Mouse (Mus musculus) kidney, embryonic 15.5 days (tissue): ENCODE results near the gene Rbm18. TPM values are rescaled to one million over a fixed set of nuclear protein-coding genes. Genes with fewer than 3 reads are reported as not detected.

Source experiments
- ATAC-seq: fragments of 200-750 bp; cut with Nextera tagmentation; replicated peaks from 2 replicates; pipeline ENCODE4 v1.8.0; 2017; ENCODE audit warnings: moderate TSS enrichment; ENCODE audit not compliant: low FRiP score
- H3K27ac ChIP-seq: fragments of 300-500 bp; sonication (generic); 2 replicates; pipeline ENCODE4 v1.5.1; 2015; ENCODE audit warnings: mild to moderate bottlenecking, inconsistent platforms
- H3K27me3 ChIP-seq: fragments of 300-500 bp; sonication (generic); 2 replicates; pipeline ENCODE4 v1.6.1; 2015; ENCODE audit warnings: inconsistent platforms
- H3K36me3 ChIP-seq: fragments of 300-500 bp; sonication (generic); 2 replicates; pipeline ENCODE4 v1.6.1; 2015; ENCODE audit warnings: inconsistent platforms
- H3K4me1 ChIP-seq: fragments of 300-500 bp; sonication (generic); 2 replicates; pipeline ENCODE4 v1.6.1; 2015; ENCODE audit warnings: inconsistent platforms
- H3K4me2 ChIP-seq: fragments of 300-500 bp; sonication (generic); 2 replicates; pipeline ENCODE4 v1.6.1; 2015; ENCODE audit warnings: moderate library complexity, mild to moderate bottlenecking, inconsistent platforms
- H3K4me3 ChIP-seq: fragments of 300-500 bp; sonication (generic); replicated peaks from 2 replicates; pipeline ENCODE4 v1.5.1; 2015; ENCODE audit warnings: mild to moderate bottlenecking, inconsistent platforms
- H3K9ac ChIP-seq: fragments of 300-500 bp; sonication (generic); 2 replicates; pipeline ENCODE4 v1.6.1; 2015; ENCODE audit warnings: mild to moderate bottlenecking, inconsistent platforms
- H3K9me3 ChIP-seq: fragments of 300-500 bp; sonication (generic); replicated peaks from 2 replicates; pipeline ENCODE4 v1.6.1; 2016; ENCODE audit warnings: inconsistent platforms
- WGBS: fragments of 180-500 bp; shearing (Covaris S2); methylation state at CpG from one replicate; pipeline ENCODE4 v1.1.7; 2015; ENCODE audit warnings: mixed read lengths; 5-methylcytosine and 5-hydroxymethylcytosine counted together
- polyA plus RNA-seq: library from polyadenylated mRNA; unstranded; fragments of >200 nt; fragmentation: Nextera tagmentation; extraction: Ambion mirVana; gene quantifications from 2 replicates; pipeline ENCODE4 v1.2.1, GENCODE M21; 2015

The Rbm18 gene
- polyA plus RNA-seq, 1 experiment from 2014 or later, result 71.1 TPM

DNA sequence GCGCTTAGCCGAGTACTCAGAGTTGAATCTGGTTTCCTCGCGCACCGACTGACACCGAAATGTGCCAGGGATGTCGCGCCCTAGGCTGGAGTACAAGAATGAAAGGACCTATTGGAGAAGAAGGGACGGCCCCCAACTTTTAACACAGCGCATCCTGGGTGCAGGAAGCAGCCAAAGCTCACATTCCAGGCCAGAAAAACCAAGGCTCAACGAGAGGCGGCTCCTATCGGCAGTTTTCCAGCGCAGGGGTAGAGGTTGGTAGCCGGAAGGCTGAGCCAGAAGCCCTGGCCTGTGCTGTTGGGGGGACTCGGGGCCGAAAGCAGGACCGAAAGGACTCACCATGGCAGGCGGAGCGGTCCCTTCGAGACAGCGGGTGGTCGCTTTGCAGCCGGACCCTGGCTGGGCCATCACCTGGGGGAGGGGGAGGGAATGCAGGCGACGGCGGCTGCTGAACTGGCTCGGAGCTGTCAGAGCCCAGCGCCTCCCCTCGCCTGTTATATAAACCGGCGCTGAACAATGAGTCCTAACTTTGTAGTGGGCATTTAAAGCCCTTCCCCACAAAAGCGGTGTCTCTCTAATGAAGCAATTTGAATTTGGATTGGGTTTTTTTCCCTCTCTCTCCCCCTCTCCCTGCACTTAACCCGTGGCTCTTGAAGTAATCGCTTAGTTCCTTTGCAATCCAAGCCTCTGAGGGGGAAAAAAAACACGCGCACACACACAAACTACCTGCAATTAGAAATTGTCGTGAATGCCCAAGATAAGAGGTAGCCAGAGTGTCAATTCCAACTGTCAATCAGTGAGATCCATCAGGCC is 32.8 kb downstream of the Rbm18 start:
- Histone ChIP-seq H3K36me3 (no peaks in the 10 kb centered on the region), H3K4me1 (peaks cover 45% of the 10 kb centered on the region), H3K27me3 (peaks cover 99% of the 10 kb centered on the region), H3K4me2 (peak overlapping the region; percentile 90), H3K27ac (no peak overlapping the region), H3K4me3 (peak overlapping the region; percentile 53), H3K9me3 (no peaks in the 10 kb centered on the region), H3K9ac (0 out of 2 replicates have a peak overlapping the region, but pooled peaks have one; percentile 17)
- ATAC-seq, result no peak
- under 1% methylated on average over 38 of the region's 38 CpGs for WGBS

DNA sequence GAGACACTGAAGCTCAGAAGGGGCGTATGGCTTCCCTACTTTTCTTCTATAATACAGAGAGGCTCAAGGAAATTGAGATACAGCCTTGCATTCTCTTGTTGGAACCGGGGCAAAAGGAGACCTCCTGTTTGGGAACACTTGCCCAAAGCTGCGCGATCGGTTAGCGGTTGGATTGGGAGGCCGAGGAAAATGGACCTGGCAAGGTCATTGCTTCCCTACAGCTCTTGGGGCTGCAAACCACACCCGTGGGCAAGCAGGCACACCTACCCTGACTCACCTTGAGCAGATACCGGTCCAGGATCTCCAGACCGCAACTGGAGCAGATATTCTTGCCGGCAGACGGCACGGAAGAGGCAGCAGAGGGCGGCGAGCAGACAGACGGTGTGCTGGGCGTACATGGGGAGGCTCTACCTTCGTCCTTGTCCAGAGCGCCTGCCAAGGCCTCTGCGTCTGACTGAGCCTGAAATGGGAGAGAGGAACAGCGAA is 33.5 kb downstream of the Rbm18 start:
- H3K9me3 ChIP-seq, result no peaks in the 10 kb centered on the region
- no peaks in the 10 kb centered on the region for H3K36me3 ChIP-seq
- no peak overlapping the region for H3K9ac ChIP-seq
- H3K4me2 ChIP-seq, result peak overlapping the region; percentile 90
- no peak overlapping the region for H3K27ac ChIP-seq
- 3% methylated on average over 21 of the region's 21 CpGs for WGBS
- peaks cover 45% of the 10 kb centered on the region for H3K4me1 ChIP-seq
- H3K4me3 ChIP-seq, result peak overlapping the region; percentile 53
- H3K27me3 ChIP-seq, result peaks cover 100% of the 10 kb centered on the region
- no peak for ATAC-seq

GRCm38 (mm10) chr2:36102559-36102946 is 34.0 kb downstream of the Rbm18 start:
- Histone ChIP-seq H3K9me3 (no peaks in the 10 kb centered on the region), H3K36me3 (no peaks in the 10 kb centered on the region), H3K27ac (no peak overlapping the region), H3K9ac (no peak overlapping the region), H3K27me3 (peaks cover 100% of the 10 kb centered on the region), H3K4me3 (peak overlapping the region; percentile 53), H3K4me1 (peaks cover 47% of the 10 kb centered on the region), H3K4me2 (peak overlapping the region; percentile 90)
- 2% methylated on average over 21 of the region's 21 CpGs for WGBS
- 0 out of 2 replicates have a peak, but pooled peaks have one; percentile 31 for ATAC-seq

DNA sequence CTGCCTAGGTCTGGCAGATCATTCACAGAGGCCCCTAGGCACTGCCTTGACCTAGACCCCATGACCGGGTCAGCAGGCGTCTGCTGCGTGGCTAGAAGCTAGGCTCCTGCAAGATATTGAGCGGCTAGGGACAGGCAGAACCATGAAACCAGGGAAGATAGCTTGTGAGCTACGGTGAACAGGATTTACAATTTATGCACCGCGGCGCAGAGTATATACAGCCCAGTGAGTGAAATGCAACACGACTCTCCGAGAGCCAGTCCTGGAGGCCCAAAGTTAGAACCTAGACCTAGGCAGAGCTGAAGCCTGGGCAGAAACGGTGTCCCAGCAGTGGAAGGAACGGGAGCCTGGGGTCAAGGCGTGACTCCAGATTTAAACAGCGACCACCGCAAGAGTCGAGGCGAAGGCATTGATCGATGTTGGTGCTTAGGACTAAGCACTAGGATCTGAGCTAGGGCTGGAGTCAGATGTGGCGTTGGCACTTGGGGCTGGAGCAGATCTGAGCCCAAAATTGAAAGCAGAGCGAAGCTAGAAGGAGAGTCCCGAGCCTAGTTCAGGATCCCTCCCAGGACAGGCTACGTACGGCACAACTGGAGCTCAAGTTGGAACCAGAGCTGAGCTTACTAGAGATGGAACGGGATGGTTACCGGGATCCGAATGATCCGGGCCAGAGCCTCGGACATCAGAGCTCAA is 34.6 kb downstream of the Rbm18 start:
- H3K4me1 ChIP-seq, result peaks cover 50% of the 10 kb centered on the region
- H3K36me3 ChIP-seq, result no peaks in the 10 kb centered on the region
- H3K9ac ChIP-seq, result no peak overlapping the region
- no peak overlapping the region for H3K27ac ChIP-seq
- peak overlapping the region; percentile 90 for H3K4me2 ChIP-seq
- H3K27me3 ChIP-seq, result peaks cover 100% of the 10 kb centered on the region
- 4% methylated on average over 28 of the region's 28 CpGs for WGBS
- H3K9me3 ChIP-seq, result no peaks in the 10 kb centered on the region
- ATAC-seq, result no peak
- H3K4me3 ChIP-seq, result peak overlapping the region; percentile 53

- H3K9ac ChIP-seq, result no peak overlapping the region
- H3K36me3 ChIP-seq, result no peaks in the 10 kb centered on the region
- peaks cover 40% of the 10 kb centered on the region for H3K4me1 ChIP-seq
- 17% methylated on average over 6 of the region's 6 CpGs for WGBS
- H3K4me2 ChIP-seq, result no peak overlapping the region
- H3K9me3 ChIP-seq, result no peaks in the 10 kb centered on the region
- no peak for ATAC-seq
- peaks cover 100% of the 10 kb centered on the region for H3K27me3 ChIP-seq
- H3K27ac ChIP-seq, result no peak overlapping the region
- no peak overlapping the region for H3K4me3 ChIP-seq
Observed at GRCm38 (mm10) chr2:36099739-36100138, 36.8 kb downstream of the Rbm18 start.

GRCm38 (mm10) chr2:36098021-36098420 is 38.6 kb downstream of the Rbm18 start:
- 16% methylated on average over 5 of the region's 5 CpGs for WGBS
- Histone ChIP-seq H3K27ac (no peak overlapping the region), H3K4me2 (no peak overlapping the region), H3K27me3 (peaks cover 100% of the 10 kb centered on the region), H3K36me3 (no peaks in the 10 kb centered on the region), H3K4me1 (peaks cover 38% of the 10 kb centered on the region), H3K4me3 (no peak overlapping the region), H3K9me3 (no peaks in the 10 kb centered on the region), H3K9ac (no peak overlapping the region)
- ATAC-seq, result no peak

GRCm38 (mm10) chr2:36097129-36097815 is 39.3 kb downstream of the Rbm18 start:
- H3K4me3 ChIP-seq, result no peak overlapping the region
- H3K4me2 ChIP-seq, result no peak overlapping the region
- ATAC-seq, result no peak
- H3K36me3 ChIP-seq, result no peaks in the 10 kb centered on the region
- H3K9me3 ChIP-seq, result no peaks in the 10 kb centered on the region
- no peak overlapping the region for H3K27ac ChIP-seq
- WGBS, result 8% methylated on average over 18 of the region's 18 CpGs
- peaks cover 100% of the 10 kb centered on the region for H3K27me3 ChIP-seq
- H3K4me1 ChIP-seq, result peaks cover 35% of the 10 kb centered on the region
- no peak overlapping the region for H3K9ac ChIP-seq

DNA sequence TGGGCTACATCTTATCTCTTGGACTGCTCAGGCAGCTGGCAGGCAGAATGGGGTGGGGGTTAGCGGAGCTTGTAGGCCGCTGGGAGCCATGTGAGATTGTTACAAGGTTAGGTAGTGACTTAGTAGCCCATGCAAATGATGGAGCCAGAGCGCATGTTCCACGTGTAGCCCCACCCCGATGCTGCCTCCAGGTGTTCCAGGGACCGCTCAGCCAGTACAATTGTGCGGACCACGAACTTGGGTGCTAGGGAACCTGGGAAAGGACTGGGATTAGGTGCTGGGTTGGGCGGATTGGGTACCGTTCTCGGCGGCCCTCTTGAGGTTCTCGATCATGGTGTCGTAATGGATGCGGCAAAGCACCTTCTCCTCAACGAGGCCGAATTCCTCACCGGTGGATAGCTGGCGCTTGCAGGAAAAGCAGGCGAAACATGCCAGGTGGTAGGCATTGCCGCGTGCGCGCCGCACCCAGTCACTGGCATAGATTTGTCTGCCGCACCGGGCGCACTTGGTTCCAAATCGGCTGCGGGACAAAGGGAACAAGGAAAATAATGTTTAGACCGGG is 42.6 kb downstream of the Rbm18 start:
- no peak for ATAC-seq
- Histone ChIP-seq H3K4me2 (peak overlapping the region; percentile 39), H3K4me3 (peak overlapping the region; percentile 17), H3K36me3 (no peaks in the 10 kb centered on the region), H3K4me1 (peaks cover 42% of the 10 kb centered on the region), H3K9me3 (no peaks in the 10 kb centered on the region), H3K27me3 (peaks cover 100% of the 10 kb centered on the region), H3K27ac (no peak overlapping the region), H3K9ac (no peak overlapping the region)
- WGBS, result 9% methylated on average over 31 of the region's 31 CpGs

DNA sequence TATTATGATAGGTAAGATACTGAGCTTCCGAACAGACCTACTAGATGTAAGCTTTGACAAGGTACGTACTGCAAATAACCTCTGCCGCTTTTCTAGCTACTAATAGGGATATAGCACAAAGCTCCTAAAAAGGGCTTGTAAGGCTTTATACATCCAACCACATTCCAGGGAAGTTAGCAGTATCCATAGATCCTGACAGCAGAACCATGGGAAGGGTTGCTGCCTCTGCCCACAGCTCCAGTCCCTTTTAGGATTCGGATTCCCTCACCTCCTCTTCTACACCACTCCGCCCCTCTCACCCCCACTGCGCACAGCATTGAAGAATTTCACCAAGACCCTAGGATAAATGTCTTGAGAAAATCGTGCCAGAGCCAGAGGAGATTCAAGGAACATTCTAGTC is 43.3 kb downstream of the Rbm18 start:
- no peak overlapping the region for H3K27ac ChIP-seq
- no peaks in the 10 kb centered on the region for H3K9me3 ChIP-seq
- no peak overlapping the region for H3K4me3 ChIP-seq
- no peak overlapping the region for H3K9ac ChIP-seq
- H3K36me3 ChIP-seq, result no peaks in the 10 kb centered on the region
- H3K4me1 ChIP-seq, result peaks cover 42% of the 10 kb centered on the region
- WGBS, result 20% methylated on average over 7 of the region's 7 CpGs
- H3K27me3 ChIP-seq, result peaks cover 100% of the 10 kb centered on the region
- no peak for ATAC-seq
- H3K4me2 ChIP-seq, result no peak overlapping the region

DNA sequence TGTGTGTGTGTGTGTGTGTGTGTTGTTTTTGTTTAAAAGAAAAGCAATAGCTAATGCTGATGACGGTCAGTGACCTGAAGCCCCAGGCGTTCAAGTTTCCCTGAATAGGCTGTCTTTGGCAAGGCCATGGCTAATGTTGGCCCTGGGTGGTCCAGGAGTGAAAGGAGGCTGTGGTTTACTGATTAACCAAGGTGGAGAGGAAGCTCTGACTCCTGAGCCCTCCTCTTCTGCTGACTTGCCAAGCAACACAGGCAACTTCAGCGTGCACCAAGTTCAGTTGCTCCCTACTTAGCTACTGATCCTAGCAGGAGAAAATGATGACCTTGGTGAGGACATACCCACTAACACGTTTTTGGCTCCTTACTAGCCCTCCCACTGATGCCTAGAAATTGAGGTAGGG is 43.8 kb downstream of the Rbm18 start:
- no peak overlapping the region for H3K27ac ChIP-seq
- H3K4me3 ChIP-seq, result no peak overlapping the region
- H3K9me3 ChIP-seq, result no peaks in the 10 kb centered on the region
- H3K4me1 ChIP-seq, result peaks cover 41% of the 10 kb centered on the region
- ATAC-seq, result peak; percentile 35; the same call in 1 of the 2 replicates
- no peaks in the 10 kb centered on the region for H3K36me3 ChIP-seq
- no peak overlapping the region for H3K4me2 ChIP-seq
- WGBS, result 14% methylated on average over 4 of the region's 4 CpGs
- H3K27me3 ChIP-seq, result peaks cover 100% of the 10 kb centered on the region
- no peak overlapping the region for H3K9ac ChIP-seq

DNA sequence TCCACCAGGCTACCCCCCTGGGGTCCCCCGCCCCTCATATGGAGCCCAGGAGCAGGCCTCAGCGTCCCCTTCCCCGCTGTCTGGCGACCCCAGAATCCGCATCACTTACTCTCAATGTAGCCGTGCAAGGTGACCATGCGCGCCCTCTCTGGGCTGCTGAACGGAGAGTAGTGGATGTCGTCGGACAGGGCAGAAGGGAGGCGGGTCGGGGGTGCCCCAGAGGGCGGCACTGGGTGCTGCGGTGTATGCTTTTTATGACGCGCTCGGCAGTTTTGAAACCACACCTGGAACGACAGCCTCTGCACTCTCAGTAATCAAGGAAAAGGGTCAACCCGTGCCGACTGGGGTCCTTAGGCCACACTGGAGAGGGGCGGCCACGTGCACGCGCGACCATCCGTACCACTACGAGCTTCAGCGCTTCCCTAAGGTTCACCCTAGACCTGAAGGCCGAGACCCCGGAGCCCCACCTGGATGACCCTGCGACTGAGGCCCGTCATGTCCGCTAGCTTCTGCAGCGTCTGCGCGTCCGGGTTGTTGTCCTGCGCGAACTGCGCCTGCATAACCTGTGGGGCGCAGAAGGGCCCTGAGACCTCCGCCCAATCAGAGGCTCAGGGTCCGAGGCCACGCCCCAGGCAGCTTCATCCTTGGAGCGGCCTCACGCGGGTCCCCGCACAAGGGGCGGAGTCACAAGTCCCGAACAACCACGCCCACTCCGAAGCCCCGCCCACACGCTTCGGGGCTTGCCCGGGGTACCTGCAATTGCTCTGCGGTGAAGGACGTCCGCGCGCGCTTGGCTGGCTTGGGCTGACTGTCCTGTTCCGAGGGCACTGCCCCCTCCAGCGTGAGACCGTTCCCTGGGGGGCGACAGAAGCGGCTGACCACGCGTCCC is 45.5 kb downstream of the Rbm18 start:
- Histone ChIP-seq H3K27ac (no peak overlapping the region), H3K27me3 (peaks cover 99% of the 10 kb centered on the region), H3K4me2 (peak overlapping the region; percentile 92), H3K9me3 (no peaks in the 10 kb centered on the region), H3K36me3 (no peaks in the 10 kb centered on the region), H3K4me1 (peaks cover 36% of the 10 kb centered on the region), H3K9ac (peak overlapping the region; percentile 5; the same call in 1 of the 2 replicates), H3K4me3 (peak overlapping the region; percentile 50)
- ATAC-seq, result peak; percentile 88
- 8% methylated on average over 70 of the region's 70 CpGs for WGBS
